Mouse (Mus musculus): ENCODE data around the gene Hist1h2ab.
A peak's percentile ranks its signal among the peaks of the same experiment; 100 is the strongest.
"Not testable (repeated sequence)": the region's sequence is repeated elsewhere in the genome, so short reads cannot be mapped to it uniquely, and the experiment has no call there.

The Hist1h2ab gene

DNA sequence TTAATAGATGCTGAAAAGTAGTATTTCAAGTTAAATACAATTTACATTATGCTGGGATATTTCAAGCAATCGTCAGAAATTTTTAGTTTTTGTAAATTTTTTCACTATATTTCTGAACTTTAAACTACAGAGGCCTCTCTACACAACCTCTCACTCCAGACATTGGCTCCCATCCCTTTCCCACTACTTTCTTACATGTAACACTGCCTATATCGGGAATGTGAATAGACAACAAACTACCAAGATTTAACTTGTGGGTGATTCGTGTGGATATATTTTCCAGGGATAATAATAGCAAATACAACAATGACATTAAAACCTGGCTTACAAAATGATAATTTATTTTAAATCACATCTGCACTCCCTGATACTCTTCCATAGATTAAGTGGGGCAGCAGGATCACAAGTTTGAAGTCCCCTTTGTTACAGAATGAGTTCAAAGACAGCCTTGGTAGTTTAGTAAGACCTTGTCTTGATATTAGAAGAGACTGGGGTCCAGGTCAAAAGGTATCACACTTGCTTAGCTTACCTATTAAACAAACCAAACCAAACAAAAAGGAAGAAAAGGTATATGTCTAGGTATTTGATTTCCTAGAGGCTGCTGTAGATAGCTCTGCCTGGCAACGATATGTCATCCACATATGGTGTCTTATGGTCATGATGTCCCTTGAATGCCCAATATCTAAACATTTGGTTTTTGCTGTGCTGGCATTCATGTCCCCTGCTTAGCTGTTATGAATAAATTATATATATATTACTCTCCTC lies 2.6 kb downstream of the Hist1h2ab start:
- no peak for DNase-seq (ENCODE audit: low spot score)

DNA sequence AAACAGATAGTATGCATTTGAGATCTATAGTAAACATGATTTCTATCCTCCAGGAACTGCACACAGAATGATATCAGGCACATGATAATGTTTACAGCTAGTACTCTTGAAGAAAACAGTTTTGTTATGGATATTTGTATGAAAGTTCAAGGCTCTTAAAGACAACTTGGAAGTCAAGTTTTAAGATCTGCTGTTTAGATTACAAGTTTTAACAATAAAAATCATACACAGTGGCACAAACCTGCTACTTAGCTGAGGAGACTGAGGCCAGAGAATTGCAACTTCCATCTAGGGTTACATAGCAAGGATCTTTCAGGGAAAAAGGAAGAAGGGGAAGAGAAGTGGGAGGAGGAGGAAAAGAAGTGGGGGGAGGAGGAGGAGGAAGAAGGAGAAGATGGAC lies 4.1 kb downstream of the Hist1h2ab start:
- no peak for DNase-seq (ENCODE audit: low spot score)

DNA sequence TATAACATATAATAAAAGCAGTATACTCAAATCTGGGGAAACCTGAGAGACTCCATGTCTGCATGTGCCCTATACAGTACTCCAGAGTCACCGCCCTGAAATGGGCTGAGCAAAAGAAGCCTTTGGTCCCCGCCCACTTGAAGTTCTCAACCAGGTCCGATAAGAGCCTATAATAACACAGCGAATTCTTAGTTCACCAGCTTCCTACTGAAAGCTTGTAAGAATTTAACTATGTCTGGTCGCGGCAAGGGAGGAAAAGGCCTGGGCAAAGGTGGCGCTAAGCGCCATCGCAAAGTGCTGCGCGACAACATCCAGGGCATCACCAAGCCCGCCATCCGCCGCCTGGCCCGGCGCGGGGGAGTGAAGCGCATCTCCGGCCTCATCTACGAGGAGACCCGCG lies 5.9 kb downstream of the Hist1h2ab start, which contains the start of gene Hist1h4b:
Hist1h4b (plus strand) TSS at position 224 of the 400 bp plus-strand sequence.
- DNase-seq (ENCODE audit: low spot score): peak; percentile 84

DNA sequence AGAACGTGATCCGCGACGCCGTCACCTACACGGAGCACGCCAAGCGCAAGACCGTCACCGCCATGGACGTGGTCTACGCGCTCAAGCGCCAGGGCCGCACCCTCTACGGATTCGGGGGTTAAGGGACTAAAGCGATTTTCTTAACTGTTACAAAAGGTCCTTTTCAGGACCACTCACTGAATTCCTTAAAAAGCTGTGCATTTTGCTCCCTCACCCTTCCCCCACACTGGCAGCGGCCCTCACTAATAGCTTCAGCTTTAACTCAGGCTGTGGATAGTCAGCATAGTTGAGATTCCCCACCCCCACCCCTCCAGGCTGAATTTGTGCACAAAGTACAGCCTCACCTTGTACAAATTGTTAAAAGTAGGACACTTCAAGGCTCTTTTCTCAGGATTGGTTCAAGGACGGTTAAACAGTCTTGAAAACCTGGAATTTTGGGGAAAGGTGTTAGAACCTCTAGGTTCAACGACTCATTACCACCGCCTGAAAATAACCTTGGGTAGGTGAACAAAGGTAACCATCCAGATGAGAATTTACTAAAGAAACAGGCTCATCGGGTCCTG lies 6.4 kb downstream of the Hist1h2ab start:
- no peak for DNase-seq (ENCODE audit: low spot score)

DNA sequence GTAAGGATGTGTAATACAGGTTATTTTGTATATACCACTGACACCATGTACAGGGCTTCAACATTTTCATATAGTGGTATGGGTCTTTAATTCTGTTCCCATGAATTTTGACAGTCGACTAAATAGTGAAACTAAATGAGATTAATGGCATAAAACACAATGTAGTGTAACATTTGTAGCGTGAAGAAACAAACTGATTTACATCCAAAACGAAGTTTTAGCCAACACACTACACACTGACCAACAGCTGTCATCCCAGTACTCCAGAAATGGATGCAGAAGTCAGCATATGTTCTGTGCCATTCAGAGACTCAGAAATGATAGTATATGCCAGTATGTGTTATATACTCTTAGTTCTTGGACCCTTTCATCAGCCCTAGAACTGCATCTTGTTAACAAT lies 7.0 kb downstream of the Hist1h2ab start:
- no peak for DNase-seq (ENCODE audit: low spot score)

DNA sequence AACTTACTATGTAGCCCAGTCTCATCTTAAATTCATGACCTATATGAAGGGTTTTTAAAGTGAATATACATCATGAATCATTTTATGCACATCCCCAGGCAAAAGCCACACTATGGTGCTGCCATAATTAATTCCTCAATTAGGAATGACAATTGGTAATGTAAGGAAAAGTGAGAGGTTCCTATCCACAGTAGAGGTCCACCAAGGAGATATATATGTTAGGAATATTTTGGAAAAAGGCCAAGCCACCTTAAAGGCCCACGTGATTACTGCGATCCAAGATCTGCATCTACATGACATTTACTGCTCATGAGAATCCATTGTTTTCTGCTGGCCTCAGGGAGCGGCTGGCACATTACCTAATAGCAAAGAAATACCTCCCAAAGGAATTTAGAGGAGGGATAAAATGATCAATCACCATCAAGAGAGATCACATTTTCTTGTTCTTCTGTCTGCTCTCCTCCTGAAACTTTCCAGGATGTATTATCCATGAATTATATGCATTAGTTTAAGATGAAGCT lies 8.4 kb downstream of the Hist1h2ab start:
- no peak for DNase-seq (ENCODE audit: low spot score)

DNA sequence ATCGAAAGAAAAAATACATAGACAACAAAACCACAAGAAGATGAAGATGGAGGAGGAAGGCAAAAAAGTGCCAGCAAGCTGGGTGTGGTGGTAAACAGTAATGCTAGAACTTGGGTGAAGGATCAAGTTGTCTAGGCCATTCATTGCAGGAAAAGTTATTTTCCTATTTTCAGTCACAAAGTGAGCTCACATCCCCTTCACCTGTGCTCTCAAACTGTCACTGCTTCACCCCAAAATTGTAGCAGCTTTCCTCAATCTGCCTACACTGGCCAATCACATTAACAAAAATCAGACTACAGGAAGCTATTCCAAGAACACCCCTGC lies 9.0 kb downstream of the Hist1h2ab start:
- DNase-seq (ENCODE audit: low spot score): no peak

DNA sequence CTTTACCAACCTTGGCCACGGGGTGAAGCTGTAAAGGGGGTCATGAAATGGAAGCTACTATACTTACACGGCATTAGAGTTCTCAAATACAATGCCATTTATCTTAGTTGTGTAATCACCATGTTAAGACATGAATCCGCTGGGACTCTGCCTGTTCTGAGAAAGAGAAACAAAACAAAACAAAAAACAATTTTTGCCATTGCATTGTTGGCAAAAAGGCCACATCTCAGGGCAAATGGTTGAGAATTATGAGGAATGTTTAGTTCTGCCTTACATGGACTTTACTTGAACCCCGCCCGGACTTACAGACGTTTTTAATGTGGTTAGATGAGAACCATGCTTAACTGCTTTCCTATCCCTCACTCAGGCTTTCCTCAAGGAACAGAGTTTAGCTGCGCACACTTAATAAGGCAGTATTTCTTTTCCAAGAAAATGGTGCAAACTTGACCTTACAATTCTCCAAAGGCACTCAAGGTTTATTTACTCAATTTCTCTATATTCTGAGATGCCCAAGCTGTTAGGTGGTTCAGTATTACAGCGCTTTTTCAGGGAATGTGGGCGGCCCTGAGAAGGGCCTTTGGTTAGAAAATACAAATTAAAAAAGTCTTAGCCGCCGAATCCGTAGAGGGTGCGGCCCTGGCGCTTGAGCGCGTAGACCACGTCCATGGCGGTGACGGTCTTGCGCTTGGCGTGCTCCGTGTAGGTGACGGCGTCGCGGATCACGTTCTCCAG lies 9.5 kb downstream of the Hist1h2ab start:
- no peak for DNase-seq (ENCODE audit: low spot score)

DNA sequence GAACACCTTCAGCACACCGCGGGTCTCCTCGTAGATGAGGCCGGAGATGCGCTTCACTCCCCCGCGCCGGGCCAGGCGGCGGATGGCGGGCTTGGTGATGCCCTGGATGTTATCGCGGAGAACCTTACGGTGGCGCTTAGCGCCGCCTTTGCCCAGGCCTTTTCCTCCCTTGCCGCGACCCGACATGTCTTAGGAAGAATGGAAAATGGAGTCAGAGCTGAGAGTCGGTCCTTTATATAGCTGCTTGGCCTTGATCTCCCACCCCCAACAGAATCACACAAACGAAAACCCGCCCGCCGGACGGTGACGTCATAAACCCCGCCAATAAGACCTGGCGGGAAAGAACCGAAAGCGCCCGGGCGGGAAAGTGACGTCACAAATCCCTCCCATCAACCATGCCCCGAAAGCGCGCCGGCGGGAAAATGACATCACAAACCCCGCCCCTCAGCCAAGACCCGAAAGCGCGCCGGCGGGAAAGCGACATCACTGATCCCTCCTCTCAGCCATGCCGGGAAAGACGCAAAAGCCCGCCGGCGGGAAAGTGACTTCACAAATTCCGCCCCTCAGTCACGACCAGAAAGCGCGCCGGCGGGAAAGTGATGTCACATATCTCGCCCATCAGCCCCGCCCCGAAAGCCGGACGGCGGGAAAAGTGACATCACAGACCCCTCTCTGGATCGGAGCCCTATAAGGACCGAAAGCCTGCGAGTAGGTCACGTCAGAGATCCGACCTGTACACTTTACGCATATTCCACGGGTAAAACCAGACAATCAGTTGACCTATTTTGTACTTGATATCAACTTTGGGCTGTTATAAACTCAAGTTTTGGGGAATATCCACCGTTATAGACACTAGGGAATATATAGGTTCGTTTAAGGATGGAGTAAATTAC lies 10.3 kb downstream of the Hist1h2ab start, which contains the start of gene Hist1h4a:
Hist1h4a (minus strand) TSS at position 259 of the 893 bp plus-strand sequence.
- DNase-seq (ENCODE audit: low spot score): peak; percentile 99

DNA sequence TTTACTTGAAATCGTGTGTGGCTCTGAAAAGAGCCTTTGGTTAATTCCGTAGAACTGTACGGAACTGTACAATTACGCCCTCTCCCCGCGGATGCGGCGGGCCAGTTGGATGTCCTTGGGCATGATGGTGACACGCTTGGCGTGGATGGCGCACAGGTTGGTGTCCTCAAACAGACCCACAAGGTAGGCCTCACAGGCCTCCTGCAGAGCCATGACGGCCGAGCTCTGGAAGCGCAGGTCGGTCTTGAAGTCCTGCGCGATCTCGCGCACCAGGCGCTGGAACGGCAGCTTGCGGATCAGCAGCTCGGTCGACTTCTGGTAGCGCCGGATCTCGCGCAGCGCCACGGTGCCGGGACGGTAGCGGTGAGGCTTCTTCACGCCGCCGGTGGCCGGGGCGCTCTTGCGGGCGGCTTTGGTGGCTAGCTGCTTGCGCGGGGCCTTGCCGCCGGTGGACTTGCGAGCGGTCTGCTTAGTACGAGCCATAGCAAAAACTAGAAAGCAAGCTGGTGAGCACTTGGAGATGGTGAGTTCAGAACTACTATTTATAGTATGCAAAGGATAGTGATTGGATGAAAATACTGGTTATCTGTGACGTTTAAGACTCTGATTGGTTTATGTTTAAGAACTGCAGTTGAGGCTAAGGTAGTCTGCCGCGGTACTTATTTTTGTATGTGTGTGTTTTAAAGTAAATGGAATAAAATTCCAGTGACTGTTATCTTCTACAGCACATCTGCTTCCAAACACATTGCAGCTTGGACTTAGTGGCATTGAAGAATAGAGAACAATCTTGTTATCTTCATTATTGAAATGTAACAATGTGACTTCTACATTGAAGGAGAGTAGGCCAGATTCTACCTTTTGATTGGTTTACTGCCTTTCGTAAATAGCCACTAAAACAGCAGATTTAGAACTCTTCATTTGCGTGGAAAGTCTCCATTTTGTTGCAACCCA lies 11.2 kb downstream of the Hist1h2ab start, which contains the start of gene Hist1h3a:
Hist1h3a (minus strand) TSS at position 516 of the 951 bp plus-strand sequence.
- DNase-seq (ENCODE audit: low spot score): not testable (repeated sequence)

DNA sequence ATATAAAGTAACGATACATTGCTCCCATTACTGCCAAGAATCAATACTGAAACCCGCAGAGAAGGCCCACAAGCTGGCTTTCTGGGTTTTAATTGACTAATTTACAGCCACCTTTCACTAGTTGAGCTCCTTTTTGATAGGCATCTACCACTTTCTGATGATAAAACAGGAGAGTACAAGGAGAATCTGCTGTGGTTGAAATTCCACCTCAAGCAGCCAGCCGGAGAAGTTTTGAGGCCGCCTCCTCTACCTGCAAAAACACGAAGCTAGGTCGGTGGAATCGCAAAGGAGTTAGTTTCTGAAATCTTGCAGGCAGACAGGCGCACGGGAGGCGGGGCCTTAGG lies 12.3 kb downstream of the Hist1h2ab start:
- DNase-seq (ENCODE audit: low spot score): peak; percentile 89

DNA sequence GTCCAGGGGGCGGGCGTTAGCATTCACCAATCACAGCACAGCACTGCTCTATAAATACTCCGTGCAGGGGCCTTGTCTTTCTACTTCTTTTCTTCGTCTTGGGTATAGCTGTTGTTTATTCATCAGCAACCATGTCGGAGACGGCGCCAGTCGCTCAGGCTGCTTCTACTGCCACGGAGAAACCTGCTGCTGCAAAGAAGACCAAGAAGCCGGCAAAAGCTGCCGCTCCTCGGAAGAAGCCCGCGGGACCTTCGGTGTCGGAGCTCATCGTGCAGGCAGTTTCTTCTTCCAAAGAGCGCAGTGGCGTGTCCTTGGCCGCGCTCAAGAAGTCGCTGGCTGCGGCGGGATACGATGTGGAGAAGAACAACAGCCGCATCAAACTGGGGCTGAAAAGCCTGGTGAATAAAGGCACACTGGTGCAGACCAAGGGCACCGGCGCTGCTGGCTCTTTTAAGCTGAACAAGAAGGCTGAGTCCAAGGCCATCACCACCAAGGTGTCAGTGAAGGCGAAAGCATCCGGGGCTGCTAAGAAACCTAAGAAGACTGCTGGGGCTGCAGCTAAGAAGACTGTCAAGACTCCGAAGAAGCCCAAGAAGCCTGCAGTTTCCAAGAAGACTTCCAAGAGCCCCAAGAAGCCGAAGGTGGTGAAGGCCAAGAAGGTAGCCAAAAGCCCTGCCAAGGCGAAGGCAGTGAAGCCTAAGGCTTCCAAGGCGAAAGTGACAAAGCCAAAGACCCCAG lies 12.8 kb downstream of the Hist1h2ab start, which contains the start of gene Hist1h1a:
Hist1h1a (plus strand) TSS at position 81 of the 738 bp plus-strand sequence.
- no peak for DNase-seq (ENCODE audit: low spot score)

DNA sequence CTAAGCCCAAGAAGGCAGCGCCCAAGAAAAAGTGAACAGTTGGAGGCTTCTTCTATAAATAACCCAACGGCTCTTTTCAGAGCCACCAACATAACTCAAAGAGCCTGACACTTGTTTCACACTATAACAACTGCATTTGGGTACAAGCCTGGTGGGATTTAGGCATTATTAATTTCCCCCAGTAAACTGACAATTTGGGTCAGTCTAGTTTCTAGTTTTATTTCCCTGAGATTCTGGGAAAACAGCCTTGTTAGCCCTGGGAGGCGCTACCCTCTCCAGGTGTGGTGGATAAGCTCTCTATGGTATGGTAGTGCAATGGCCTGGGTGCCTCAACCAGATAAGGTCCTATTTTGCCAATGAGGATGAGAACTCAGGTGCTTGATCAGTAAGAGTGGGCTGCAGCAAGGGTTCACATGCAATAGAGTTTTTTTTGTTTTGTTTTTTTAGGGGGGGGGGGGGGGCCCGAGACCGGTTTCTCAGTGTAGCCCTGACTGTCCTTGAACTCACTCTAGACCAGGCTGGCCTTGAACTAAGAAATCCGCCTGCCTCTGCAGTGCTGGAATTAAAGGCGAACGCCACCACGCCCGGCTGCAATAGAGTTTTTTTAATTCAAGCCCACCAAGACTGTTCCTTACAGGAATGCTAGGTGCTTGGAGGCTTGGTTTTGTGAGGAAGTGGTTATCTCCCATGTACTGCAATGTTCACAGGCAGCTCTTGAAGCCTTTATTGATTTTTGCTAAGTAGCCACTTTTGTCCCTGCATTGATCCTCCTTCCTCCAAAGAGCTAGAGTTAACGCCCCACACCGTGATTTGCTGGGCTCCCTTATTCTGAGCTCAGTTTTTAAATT lies 13.6 kb downstream of the Hist1h2ab start:
- no peak for DNase-seq (ENCODE audit: low spot score)

DNA sequence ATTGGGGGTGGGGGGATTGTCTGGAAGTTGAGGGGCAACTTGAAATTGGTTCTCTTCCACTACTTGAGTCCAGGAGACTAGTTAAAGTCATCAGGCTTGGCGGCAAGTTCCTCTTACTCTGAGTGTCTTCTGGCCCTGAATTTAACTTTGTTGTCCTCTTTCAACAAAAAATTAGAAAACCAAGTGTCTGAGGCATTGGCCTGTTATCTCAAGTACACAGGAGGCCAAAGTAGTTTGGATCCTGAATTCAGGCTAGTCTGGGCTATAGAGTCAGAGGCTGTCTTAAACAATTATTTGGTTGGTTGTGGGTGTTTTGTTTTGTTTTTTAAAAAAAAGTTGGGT lies 14.2 kb downstream of the Hist1h2ab start:
- no peak for DNase-seq (ENCODE audit: low spot score)

DNA sequence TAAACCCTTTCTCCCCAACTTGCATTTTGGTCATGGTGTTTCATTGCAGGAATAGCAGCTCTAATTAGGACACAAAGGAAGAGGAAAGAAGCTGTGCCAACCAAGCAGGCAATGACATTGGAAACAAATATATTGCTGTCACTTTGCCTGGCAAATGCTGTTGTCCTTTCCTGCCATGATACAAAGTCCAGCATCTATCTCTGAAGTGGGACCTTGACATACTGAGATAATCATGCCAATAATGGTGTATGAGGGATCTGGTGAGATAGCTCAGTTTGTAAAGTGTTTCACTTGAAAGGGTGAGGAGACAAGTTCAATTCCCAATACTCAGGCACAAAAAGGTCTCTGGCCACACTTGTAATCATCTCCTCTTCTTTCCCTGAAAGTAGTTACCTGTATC lies 15.8 kb downstream of the Hist1h2ab start:
- no peak for DNase-seq (ENCODE audit: low spot score)

DNA sequence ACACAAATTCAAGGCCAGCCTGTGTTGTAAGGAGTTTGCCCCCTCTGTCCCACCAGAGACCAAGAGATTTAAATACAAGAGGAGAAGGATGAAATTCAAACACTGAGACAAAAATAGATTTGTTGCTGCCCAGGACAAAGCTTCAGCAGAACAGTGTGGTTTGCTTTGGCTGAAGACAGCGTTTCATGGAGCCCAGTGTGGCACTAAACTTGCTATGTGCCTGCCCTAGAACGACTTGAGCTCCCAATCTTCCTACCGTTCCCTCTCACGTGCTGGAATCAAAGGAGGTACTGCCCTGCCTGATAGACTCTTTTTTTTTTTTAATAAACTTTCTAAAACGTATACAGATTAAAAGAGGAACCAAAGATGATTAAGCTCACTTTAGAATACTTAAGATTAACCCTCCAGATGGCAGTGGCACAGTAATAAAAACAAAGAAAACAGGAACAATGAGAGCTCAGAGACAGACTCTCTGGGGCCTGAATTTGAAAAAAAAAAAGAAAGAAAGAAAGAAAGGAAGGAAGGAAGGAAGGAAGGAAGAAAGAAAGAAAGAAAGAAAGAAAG lies 18.0 kb downstream of the Hist1h2ab start:
- DNase-seq (ENCODE audit: low spot score): no peak

DNA sequence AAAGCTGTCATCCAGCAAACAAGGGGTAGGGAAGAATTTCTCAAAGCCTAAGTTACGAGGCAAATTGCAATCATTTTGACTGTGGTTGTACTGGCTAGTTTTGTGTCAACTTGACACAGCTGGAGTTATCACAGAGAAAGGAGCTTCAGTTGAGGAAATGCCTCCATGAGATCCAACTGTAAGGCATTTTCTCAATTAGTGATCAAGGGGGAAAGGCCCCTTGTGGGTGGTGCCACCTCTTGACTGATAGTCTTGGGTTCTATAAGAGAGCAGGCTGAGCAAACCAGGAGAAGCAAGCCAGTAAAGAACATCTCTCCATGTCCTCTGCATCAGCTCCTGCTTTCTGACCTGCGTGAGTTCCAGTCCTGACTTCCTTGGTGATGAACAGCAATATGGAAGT lies 18.7 kb downstream of the Hist1h2ab start, which contains the start of gene Trim38:
Trim38 (plus strand) TSS at position 301 of the 400 bp plus-strand sequence.
- DNase-seq (ENCODE audit: low spot score): not testable (repeated sequence)

DNA sequence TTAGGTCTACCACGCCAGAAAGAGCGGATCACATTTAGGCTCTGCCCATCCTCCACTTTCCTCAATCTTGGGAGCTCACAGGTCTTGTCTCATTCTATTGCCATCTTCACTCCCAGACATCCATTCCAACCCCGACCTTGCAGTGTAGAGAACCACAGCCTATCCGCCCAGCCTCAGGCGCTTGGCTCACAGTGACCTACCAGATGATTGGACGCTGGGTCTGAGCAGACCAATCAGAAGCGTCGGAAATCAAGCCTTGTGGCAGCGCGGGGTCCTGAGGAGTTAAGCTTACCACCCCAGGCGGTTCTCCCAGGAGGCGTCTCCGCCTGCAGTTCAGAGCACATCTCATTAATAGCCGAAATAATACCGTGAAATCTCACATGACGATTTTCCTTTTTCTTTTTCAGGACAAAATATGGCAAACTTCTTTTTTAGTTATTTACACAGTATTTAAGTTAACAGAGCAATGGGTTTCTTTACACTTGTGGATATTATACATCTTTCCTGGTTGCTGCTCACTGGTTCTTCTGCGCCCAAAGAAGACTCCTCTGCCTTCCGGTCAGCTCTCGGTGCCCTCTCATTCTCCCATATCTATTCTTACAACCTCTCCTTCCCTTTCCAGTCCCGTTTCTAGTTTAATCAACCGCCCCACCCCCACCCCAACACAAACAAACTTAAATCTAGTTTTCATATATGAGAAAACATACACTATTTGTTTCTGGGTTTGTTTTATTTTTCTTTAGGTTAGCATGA lies 21.8 kb downstream of the Hist1h2ab start:
- DNase-seq (ENCODE audit: low spot score): peak; percentile 48
